Mouse (Mus musculus): Measurements from ENCODE around the gene Tsfm.
A peak's percentile ranks its signal among the peaks of the same experiment; 100 is the strongest.
"Not testable (repeated sequence)": the region's sequence is repeated elsewhere in the genome, so short reads cannot be mapped to it uniquely, and the experiment has no call there.

The Tsfm gene

DNA sequence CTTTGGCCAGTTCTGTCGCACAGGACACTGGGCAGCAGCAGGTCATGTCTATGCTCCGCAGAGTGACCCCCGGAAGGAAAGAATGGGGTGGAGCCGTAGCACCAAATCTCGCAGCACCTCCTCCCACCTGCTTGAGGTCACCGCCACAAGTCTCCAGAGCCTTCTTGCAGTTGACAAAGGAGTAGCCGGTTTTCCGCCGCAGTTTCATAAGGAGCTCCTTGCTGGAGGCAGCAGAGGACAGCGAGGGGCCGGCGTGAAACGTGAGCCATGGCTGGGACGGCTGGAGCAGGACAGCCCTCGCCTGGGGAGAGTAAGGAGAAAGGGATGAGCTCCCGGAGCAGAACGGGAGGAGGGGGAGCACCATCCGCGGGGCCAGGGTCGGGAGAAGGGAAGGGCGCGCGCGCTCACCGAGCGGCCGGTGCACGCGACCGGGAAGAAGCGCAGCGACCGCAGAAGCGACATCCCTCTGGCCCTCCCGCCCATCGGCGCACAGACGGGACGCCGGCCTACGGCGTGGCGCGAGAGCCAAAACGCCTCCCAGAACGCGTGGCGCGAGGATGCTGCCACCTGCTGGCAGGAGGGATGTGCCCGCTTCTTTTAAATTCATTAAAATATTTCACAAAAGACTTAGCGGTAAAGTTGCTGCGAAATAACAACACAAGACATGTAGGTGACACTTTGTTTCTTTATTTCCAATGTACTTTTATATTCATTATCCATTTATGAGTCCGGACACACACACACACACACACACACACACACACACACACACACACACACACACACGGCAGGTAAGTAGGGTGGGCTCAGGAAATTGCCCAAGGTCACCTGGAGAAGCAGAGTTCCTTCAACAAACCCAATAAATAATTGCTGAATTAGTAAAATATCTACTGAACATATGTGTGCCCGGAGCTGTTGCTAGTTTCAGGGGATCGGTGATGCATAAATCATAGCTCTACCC, at the start of gene Tsfm:
Gene Tsfm, minus strand, starts transcription at position 505 of the 961 bp plus-strand sequence.
- peak; percentile 94 for DNase-seq

GRCm38 (mm10) chr10:127079665-127080391, 49.2 kb upstream of the Tsfm start:
- DNase-seq, result peak; percentile 37

DNA sequence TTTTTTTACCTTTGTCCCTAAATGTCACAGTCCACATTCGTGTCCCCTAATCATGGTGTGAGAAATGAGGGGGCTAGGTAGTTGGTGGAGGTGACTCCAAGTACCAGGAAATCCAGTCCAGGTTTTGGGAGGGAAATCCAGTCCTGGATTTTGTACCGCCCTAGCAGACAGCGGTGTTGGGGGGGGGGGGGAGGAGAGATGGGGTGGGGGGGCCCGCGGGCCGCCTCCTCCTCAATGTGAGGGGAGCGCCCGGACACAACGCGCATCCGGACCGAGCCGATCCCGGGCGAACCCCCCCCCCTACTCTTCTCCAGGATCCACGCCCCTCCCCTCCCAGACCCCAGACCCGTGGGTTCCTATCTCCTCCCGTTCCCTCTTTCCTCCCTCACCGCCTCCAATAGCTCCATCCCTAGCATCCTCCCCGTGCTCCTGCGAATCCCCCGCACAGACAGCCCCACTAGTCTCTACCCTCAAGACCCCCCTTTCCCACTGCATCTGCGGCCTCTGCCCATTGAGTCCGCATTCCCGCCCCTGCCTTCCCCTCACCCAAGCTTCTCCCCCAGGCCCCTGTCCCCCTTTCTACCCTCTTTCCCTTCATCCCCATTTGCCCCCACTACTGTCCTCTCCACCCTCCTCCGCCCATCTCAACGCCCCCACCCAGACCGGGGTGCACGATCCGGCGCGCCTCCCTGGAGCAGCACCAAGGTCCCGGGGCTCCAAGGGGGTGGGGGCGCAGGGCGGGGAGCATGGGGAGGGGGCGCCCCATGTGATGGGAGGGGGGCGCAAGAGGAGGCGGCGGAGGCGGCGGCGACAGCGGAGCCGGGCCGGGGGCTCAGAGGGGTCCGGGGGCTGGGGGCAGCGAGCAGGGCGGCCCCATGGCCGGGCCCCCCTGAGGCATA, 48.3 kb upstream of the Tsfm start:
- no peak for DNase-seq

DNA sequence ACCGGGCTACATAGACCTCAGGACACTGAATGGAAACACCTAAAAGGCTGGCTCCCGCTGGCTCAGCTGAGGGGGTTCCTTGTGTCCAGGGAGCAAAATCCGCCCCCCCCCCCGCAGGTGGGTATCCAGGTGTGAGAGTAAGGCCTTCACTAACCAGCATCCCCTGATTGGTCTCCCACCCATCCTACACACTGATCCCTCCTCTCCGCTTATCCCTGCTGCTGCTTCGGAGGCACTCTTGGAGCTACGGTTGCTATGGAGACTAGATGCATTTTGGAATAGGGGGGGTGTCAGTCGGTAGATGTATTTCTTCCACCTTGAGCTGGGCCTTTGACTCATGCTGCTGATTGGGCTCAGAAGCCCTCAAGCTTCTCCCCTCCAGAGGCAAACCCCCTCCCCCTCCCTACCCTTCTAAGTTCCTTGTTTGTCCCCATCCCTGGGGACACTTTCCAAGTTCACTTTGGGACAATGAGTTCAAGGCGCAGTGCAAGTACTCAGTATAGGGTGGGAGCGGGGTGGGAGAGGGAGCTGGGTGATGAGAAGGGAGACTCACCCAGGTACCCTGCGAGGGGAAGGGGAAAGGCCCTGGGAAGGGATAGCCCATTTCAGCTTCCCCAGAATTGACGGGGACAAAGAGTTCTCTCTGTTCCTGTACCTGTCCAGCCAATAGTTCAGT, 47.5 kb upstream of the Tsfm start:
- DNase-seq, result no peak

DNA sequence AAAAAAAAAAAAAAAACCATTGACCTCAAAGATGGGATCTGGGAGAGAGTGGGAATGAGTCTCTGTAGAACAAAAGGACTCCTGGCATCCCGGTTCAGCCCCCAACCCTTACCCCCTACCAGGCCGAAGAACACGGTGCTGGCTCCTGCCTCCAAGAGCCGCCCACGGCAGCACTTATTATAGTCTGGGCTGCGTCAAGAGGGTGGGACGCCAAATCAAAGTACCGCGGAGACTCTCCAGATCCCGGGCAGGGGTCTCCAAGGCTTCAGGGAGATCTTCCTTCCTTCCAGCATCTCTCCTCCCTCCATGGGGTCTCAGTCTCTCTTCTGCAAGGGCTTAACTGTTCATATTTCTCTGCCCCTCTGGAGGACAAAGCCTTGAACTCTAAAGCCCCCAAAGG, 46.9 kb upstream of the Tsfm start:
- no peak for DNase-seq

DNA sequence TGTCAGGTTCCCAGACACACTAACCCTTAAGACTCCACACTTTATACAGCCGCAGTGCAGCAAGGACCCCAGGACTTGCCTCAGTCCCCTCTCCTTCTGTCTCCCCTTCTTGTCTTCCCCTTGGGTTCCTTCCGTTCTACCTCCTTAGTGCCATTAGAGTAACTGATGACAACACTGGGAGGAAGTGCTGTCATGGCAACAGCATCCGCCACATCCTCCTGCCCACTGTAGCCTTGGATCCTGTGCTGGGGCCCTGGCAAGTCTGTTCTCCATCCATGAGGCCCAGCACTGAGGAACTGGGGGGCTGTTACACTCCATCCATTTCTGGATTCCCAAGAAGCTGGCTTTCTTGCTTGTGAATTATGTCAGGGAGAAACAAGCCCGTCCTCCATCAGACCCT, 45.4 kb upstream of the Tsfm start:
- no peak for DNase-seq

- no peak for DNase-seq
Observed at GRCm38 (mm10) chr10:127075651-127076050, 45.0 kb upstream of the Tsfm start.

GRCm38 (mm10) chr10:127075080-127075479, 44.4 kb upstream of the Tsfm start, which contains the start of gene Agap2:
Gene Agap2, plus strand, starts transcription at chr10:127075284.
- DNase-seq, result peak; percentile 29

- no peak for DNase-seq
Observed at GRCm38 (mm10) chr10:127073981-127074380, 43.3 kb upstream of the Tsfm start.

DNA sequence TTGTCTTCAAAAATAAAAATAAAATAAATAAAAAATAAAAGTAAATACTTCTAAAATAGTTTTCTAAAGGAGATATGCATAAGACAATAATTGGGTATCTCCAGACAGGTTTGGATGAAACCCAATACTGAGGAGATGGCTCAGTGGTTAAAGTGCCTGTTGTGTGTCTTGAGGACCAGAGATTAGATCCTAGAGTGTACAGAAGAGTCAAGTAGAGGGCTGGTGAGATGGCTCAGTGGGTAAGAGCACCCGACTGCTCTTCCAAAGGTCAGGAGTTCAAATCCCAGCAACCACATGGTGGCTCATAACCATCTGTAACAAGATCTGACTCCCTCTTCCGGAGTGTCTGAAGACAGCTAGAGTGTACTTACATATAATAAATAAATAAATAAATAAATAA, 42.3 kb upstream of the Tsfm start:
- DNase-seq, result not testable (repeated sequence)

DNA sequence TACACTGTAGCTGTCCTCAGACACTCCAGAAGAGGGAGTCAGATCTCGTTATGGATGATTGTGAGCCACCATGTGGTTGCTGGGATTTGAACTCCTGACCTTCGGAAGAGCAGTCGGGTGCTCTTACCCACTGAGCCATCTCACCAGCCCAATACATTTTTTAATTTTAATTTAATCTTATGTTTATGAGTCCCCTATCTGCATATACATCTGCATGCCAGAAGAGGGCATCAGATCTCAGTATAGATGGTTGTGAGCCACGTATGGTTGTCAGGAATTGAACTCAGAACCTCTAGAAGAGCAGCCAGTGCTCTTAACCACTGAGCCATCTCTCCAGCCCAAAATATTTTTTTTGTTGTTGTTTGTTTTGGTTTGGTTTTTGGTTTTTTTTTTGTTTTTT, 41.6 kb upstream of the Tsfm start:
- not testable (repeated sequence) for DNase-seq

- DNase-seq, result no peak
Observed at GRCm38 (mm10) chr10:127071203-127071602, 40.6 kb upstream of the Tsfm start.

DNA sequence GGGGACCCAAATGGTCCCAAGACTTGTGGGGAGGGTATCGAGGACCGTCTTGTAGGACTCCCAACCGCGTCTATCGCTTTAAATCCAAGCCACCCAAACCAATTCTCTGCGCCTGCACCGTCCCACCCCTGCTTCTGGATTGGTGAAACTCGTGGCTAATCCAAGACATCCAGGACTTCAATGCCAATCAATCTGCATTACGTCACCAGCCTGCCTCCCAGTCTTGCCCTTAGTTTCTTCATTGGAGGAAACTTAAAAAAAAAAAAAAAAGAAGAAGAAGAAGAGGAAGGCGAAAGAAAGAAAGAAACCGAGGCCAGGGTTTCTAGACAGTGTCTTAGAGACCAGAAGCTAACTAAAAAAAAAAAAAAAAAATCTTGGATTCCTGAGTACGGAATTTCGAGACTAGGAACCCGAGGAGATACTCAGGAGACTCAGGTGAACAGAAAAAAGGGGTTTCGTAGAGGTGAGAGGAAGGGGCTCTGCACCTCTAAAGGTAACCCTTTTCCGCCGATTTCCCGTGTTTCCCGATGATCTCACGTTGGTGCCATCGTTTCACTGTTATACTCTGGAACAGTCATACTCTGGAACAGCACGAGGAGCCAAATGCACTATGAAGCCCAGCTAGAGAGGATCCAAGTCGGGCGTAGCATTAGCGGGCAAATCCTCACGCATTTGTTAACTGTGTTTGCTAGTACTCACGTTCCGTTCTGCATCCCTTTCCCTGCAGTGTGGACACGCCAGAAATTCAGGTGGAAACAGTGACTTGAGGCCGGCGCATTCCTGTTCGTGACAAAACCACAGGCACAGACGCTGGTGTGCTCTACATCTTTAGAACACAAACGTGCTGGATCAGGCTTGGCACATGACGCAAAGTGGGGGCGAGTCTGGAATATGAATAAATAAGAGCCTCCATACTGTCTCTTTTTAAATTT, 39.8 kb upstream of the Tsfm start, which contains the start of gene Tspan31:
Gene Tspan31, minus strand, starts transcription at position 75 of the 932 bp plus-strand sequence.
- peak; percentile 96 for DNase-seq

DNA sequence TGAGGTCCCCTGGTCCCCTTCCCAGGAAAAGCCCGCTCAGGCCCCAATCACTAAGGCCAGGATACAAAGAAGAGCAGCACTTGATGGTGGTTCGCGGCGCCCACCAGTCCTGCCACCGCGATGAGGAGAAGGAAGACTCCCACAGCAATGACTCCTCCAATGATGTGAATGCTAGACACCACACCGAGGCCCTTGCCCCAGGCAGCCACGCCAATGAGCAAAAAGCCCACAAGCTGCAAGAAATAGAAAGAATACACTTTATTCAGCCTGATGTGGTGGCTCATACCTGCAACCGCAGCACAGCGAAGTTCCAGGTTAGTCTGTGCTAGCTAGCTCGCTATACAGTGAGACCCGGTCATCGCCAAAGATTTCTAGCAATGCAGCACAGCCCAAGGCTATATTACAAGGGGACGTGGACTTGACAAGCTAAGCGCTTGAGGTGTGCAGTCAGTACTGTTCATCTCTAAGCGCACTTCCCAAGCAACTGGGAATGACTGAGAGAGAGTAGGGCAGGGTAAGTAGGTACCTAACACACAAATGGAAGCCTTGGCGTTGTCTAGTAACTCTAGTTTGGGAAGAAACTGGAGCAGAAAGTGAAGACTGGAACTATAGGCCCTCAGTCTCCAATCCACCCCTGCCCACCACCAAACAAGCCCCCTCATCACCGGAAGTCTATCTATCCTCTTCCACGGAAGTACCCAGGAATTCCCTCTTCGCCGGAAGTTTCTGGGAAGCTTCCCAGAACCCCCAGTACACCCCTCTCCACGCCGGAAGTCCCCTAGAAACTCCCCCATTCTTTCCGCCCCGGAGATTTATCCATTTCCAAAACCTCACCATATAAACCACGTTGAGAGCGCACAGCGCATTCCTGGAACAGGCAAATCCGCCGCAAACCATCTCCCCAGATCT, 38.9 kb upstream of the Tsfm start:
- no peak for DNase-seq

DNA sequence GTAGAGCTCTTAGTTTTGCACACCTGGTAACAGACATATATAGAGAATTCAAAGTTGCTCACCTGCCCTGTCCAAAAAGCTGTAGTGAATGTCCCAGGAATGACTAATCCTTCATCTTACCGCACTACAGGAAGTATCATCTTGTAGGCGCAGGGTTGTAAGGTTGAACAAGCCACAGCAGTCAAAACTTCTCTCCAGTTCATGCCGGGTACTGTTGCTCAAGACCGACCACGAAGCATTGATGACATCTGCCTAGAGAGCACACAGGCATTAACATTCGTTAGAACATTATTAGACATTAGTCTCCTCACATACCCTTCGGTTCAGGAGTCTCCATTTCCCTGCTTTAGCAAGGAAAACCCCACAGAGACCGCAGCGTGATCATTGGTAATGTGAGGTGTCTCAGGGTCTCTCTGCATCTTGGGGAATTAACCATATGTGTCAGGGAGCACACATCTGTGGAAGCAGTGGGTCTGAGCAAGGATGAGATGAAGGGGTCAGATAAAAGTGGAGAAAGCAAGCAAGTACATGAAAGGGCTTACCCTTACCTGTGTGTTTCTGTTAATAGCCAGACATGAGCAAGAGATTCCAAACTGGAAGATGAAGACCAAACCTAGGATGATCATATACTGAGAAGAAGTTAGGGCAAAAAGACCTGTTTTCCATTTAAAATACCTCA, 37.9 kb upstream of the Tsfm start:
- DNase-seq, result no peak

- no peak for DNase-seq
Observed at GRCm38 (mm10) chr10:127066519-127067018, 35.9 kb upstream of the Tsfm start.

DNA sequence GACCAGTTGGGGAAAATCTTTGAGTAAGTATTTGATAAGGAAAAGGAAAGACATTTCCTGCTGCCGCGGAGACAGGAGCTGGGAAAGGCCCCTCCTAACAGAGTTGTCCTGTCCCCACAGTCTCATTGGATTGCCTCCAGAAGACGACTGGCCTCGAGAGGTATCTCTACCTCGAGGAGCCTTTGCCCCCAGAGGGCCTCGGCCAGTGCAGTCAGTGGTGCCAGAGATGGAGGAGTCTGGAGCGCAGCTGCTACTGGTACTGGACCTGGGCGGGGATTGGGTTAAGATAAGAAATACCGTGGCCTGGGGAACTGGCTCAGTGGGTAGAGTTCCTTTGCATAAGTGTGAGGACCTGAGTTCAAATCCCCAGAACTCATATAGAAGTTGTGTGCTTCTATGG, 35.3 kb upstream of the Tsfm start:
- no peak for DNase-seq

DNA sequence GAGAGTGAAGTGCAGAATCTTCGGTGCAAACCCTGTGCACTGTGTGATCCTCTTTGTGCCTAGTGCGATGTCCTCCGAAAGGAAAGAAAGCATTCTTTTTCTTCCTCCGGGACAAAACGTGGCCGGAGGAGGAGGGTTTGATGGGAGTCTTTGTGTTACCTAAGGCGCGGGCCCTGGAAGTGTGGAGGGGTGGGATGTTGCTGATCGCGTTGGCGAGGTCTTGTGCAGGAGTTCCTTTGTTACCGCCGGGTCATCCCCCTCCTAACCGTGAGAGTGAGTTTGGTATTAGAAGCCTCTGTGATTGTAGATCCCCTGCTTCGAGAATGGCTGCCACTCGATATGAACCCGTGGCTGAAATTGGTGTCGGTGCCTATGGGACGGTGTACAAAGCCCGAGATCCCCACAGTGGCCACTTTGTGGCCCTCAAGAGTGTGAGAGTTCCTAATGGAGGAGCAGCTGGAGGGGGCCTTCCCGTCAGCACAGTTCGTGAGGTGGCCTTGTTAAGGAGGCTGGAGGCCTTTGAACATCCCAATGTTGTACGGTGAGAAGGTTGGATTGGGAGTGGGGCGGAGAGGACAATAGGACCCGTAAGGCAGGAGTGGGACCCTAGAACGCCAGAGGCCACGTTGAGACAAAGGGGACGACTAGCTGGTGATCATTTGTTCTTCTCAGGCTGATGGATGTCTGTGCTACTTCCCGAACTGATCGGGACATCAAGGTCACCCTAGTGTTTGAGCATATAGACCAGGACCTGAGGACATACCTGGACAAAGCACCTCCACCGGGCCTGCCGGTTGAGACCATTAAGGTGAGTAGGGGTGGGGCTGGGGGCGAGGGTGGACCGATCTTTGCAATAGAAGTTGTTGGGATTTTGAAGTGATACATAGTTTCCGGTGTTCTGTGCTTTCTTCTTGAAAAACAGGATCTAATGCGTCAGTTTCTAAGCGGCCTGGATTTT, 33.6 kb upstream of the Tsfm start:
- DNase-seq, result no peak

All from lung, postnatal 10 days (tissue).